Mouse (Mus musculus) ZHBTc4 (cell line): ENCODE measurements at regions not wholly inside any gene's neighbourhood (a gene's known extent, or its start where the extent isn't known, plus 50 kb on each side); places are given as distances from the start of the nearest gene placed in this dataset.
A peak's percentile ranks its signal among the peaks of the same experiment; 100 is the strongest.

Source experiments
- DNase-seq: peaks from one replicate; pipeline ENCODE4 v3.0.0-alpha.2; 2011; ENCODE audit warnings: low read depth, low spot score

DNA sequence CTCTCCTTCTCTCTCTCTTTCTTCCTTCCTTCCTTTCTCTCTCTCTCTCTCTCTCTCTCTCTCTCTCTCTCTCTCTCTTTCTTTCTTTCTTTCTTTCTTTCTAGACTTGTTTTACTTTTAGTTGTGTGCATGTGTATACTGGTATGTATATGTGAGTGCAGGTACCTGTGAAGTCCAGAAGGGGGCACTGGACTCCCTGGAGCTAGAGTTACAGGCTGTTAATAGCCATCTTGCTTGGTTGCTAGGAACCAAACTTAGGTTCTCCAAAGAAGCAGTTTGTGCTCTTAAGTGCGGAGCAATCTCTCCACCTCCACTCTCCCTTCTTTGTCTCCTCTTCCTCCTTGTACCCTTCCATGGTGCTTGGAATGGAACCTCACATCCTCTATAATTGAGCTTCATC, 77.2 kb downstream of the Gm10604 start:
- peak; percentile 58 for DNase-seq

DNA sequence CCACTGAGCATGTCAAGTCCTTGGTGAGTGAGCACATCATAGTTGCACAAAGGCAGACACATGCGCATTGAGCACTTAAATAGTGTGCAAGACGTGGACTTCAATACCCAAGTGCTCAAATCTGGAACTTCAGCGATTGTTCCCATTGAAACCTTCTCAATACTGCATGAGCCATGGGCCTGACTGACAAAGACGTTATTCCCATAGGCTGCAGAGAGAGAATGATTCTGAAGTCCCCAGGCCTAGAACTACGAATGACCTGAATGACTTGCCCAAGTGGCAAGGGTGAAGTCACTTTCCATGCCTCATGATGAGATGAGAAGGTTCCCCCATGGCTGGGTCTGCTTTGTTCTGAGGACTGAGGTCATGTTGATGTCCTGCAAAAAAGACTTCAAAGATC, 77.7 kb downstream of the Gm10604 start:
- no peak for DNase-seq

DNA sequence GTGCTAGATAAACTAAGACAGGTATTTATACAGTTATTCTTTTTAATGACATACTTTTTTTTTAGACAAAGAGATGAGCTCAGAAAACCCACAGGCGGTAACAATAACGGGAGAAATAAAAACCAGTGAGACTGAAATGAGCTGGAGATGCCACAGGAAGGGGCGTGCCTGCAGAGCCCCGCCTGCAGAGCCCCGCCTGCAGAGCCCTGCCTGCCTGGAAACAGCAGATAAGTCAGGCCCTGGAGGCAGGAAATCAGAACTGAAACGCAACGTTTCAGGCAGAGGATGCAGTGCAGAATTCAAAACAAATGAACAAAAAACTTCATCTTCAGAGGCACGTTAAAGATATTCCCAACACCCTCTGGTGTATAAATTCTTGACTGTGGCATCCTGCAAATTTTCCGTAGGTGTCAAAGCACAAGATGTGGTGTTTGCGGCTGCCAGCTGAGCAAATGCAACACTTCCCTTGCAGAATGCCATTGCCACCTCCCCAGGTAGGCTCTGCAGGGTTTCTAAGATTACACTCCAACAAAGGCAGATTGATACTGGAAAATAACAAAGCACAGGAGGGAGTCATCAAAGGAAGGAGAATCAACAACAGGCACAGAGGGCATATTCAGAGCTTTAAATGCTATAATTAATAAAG, 81.0 kb downstream of the Gm10604 start:
- peak; percentile 33 for DNase-seq

DNA sequence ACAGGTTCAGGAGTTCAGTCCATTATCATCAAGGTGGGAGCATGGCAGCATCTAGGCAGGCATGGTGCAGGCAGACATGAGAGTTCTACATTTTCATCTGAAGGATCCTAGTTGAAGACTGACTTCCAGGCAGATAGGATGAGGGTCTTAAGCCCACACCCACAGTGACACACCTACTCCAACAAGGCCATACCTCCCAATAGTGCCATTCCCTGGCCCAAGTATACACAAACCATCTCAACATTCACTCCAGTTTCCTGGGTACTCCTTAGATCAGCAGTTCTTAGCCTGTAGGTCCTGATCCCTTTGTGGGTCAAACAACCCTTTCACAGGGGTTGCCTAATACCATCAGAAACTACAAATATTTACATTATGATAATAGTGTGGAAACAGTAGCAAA, 83.8 kb downstream of the Gm10604 start:
- no peak for DNase-seq

DNA sequence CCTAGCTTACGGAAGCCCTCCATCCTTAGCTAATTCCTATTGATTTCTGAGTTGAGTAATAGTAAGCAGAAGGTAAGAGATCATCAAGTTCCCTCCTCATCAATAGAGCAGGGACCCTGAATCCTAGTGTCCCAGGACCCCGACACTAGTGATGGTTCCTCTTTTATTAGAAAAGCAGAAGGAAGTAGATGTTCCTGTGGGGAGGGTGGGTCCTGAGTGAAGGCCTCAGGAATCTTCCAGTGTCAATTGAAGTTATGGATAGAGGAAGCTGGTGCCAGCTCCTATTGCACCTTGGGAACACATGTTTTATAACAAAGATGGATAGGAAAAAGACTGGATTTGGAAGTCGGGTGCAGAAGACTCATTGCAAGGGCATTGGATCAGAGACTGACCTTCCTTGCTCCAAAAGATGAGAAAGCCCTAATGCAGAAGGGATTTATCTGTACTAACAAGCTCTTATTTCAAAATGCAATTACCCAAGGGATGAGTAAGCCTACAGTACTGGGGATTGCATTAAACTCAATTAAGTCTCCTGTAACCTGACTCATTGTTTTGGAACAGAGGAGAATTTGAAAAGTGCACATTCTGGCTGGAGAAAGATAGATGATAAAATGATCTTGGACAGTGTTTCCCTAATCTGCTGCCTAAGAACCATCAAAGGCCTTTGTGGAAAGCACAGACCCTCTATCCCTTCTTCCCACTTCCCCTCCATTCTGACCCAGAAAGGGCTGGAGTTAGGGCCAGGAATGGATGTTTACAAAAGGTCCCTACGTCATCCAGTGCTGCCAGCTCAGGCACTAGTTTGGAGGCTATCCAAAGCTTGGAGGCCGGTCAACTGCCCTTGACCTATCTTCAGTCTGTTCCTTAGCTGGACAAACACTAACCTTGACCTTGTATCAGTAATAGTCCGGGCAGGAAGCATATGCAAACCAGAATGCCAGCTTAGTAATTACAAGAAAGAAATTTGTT, 84.9 kb downstream of the Gm10604 start:
- no peak for DNase-seq

DNA sequence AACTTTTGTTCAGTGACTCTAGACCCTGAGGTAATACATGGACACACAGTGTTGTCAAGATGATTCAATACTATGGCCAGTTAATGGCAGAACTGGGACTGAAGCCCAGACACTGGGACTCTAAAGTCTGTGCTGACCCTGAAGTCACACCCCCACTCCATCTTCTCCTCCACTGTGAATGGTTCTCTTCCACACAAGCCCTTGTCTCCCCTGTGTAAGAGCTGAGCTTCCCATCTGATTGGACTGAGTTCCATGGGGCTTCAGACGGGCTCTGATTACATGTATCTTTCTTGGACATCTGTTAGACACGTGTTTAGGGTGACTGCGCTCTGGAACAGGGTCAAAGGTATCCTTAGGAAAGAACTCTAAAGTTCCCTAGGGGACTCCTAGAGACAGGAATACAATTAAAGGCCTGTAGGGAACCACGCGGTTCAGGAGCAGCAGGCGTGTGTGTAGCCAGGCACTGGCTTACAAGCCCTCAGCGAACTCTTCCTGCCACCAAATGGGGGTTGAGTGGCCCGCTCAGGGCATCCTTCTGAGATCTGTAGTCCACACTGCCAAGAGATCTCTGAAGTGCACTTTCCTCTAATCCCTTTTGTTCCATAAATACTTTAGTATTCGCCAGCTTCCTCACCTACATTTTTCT, 87.4 kb downstream of the Gm10604 start:
- no peak for DNase-seq

DNA sequence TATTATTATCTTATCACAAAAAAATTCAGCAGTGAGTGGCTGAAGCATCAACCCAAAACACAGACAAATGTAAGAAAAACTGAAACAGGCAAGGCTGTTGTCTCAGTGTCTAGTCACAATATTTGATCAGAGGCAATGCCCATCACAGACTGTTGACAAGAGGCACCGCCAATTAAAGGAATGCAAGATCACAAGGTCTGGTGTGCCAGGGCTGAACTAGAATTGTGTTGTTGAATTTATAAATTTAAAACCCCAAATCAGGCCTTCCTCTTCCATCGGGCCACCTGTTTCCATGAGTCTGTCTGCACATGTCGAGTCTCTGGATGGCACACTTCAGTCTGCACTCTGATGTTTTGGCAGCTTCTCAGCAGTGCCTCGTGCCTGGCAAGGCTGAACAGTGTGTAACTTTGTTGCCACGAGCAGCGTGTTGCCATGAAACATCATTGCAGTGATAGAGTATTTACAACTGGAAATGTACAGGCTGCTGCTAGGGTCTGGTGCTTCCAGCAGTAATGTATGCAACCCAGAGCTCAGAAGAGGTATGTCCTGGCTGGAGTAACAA, 91.9 kb downstream of the Gm10604 start:
- DNase-seq = no peak

DNA sequence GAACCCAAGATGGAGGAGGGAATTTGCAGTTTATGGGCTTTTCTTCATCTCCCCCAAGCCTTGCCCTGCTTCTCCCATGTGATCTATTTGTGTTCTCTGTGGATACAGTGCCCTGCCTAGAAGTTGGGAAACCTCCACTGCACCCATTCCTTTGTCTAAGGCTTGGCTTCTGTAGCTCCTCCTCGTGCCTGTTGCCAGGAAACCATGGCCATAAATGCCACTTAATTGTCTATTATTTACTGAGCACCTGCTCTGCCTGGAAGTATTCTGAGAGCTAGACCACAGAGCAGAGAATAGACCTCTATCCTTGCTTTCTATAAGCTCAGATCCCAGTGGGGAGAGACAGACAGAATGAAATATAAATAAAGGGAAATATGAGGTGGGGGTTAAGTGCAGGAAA, 93.7 kb downstream of the Gm10604 start:
- peak; percentile 23 for DNase-seq

DNA sequence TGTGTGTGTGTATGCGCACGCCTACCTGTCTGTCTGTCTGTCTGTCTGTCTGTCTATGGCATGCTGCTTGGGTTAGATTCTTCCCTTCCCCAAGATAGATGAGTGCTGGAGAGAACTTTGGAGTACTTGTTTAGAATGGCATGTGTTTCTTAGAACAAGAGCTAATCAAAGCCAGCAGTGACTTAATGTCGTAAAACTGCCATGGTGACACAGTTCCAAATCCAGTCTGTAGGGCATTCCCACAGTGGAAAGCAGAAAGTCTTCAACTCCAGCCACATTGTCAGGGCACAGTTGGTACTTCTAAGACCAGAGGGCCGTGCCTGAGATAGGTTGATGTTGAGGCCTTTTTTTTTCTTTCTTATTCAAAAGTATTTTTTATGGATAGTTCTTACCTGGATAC, 95.6 kb downstream of the Gm10604 start:
- no peak for DNase-seq

DNA sequence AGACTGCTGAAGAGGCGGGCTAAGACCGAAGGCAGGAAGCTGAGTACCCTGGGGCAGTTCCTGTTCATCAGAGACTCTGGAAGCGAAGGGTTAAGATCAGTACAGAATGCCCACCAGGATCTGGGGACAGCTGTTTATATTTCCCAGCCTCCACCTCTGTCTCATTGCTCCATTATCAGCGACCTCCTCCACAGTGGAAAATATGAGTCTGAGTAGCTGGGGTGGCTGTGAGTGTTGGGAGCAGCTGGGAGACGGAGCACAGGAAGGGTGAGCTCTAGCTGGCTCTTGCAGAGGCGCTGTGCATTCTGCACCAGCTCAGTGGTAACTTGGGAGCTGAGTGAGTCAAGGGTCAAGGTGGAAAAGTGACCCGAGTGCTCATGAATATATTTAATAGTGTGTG, 96.2 kb downstream of the Gm10604 start:
- DNase-seq = no peak

DNA sequence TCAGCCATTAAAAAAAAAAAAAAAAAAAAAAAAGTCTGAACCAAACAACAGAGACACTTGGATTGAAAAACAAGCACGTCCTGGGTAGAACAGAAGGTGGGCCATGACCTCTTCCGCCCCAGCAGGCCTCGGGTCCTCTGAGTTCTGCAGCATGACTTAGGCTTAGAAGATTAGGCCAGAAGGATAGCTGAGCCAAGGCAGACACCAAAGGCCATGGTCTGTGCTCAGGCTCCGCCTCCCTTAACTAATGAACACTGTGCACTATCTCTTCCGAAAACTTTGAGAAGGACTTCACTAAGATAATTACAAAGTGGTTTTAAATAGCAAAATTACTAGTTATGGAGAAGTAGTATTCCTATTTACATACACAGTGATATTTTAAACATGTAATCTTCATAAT, 97.8 kb downstream of the Gm10604 start:
- DNase-seq = no peak

DNA sequence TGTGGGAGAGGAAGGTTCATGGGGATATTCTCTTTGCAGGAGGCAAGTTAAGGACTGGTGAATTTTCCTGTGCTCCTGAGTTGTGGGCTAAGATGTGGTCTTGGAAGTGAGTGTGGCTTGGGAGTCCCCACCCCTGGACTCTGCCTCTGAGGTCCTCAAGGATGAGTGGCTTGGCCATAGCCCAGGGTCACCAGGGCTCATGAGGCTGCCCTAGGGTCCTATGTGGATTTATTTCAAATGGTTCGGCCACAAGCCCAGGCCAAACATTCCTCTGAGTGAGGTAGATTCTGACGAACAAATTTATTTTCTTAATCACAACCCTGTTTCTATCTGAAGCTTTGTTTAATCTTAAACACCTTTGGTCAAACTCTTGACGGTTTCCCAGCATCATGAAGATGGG, 98.4 kb downstream of the Gm10604 start:
- DNase-seq = no peak

DNA sequence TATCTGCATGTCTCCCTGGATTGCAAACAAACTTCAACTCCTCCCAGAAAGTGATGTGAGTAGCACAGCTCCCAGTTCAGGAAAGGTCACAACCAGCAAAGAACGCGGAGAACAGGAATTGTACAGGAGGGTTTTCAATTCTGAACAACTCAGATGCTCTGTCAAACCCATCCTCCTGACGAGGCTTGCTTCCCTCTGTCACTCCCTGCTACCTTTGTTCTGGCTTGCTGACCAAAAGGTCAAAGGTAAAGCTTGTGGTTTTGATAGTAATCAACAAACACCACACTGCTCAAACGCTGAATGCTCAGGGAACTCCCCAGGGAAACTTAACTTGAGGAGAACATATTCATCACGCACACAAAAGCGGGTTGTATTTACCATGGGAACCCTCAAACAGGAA, 102.4 kb downstream of the Gm10604 start:
- no peak for DNase-seq

DNA sequence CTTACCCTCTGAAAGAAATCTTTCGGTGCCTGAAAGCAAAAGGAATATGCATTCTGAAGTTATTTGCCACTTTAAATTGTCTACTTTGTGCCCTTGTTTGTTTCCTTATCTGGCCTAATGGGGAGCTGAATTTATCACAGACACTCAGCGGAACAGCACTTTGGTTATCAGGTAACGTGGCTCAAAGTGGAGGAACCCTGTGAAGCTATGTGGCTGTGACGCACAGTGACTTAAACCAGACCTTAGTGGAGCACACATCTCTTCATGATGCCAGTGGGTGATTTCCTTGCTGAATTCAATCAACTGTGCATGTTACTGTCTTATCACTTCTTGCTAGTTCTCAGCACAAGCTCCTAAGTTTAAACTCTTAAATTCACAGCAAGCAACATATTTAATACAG, 103.1 kb downstream of the Gm10604 start:
- DNase-seq = no peak

DNA sequence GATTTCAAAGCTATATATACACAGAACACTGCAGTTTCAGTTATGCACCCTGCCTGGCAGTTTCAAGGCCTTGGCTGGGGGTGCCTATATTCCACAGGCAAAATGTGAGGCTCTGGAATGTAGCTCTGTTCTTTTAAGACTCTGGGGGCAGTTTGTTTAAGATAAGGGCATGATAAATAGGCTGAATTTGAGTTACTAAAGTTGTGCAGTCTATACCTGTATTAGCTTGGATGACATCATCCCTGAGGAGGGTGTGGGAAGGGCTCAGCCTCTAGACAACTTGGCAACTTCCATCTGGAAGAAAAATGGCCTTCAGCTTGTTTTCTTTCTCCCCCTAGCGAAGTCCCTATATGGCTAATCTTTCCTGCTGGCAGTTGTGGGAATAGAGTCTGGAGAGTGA, 105.1 kb downstream of the Gm10604 start:
- DNase-seq = no peak

DNA sequence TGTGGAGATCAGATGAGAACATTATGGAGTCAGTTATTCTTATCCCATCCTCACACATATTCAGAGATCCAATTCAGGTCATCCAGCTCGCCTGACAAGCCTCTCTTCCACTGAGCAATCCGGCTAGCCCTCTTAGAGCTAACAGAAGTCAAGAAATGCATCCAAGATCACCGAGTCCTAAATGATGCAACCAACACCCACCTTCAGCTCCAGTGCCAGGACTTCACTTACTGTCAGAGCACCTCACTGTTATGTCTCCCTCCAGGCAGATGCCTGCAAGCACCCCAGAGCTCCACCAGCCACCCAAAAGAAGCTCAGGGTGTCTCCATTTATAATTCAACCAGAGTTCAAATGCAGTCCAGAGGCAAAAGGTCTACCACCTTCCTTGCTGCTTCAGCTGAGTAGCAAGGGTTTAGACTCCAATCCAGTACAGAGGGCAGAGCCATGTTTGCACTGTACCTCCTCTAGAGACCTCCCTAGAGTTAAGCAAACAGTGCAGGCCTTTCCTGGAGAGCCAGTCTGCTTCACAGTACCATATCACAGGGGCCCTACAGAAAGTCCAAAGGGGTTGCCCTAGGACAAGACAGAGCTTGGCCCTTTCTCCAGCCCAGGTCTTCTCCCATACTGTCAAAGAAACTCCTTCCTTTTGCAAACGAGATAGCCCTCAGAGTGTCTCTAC, 106.3 kb downstream of the Gm10604 start:
- DNase-seq = no peak

DNA sequence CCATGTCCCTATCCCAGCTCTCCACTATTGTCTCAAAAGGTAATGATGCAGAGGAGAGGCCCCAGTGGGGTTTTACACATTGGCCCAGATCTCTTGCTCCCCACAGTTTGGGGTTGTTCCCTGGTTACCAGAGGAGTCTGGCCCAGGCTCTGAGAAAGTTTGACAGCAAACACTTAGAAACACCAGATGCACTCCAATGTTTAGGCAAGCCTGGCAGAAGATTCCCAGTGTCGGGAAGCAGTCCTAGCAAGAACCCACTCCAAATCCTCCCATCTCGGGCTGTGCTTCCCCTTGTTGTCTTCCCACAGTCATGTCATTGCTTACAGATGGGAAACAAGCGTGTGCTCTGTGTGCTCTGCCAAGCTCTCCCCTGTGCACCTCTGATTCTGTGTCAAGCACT, 109.0 kb downstream of the Gm10604 start:
- DNase-seq = no peak

DNA sequence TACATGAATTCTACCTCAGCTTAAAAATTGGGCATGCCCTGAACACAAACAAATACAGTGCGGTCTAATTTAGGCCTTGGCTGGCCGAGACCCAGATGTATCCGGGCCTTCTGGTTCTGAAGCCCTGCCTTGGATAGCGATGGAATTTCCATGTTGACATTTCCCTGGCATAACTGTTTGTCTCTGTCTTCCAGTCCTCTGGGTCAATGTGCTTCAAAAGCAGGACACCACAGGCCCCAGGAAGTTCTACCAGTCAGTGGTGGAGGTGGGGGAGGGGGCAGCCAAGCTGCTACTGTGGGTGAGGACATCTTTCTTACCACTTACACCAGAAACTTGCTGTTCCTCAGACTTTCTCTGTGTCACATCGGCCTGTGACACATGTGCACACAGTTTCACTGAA, 111.3 kb downstream of the Gm10604 start:
- no peak for DNase-seq

DNA sequence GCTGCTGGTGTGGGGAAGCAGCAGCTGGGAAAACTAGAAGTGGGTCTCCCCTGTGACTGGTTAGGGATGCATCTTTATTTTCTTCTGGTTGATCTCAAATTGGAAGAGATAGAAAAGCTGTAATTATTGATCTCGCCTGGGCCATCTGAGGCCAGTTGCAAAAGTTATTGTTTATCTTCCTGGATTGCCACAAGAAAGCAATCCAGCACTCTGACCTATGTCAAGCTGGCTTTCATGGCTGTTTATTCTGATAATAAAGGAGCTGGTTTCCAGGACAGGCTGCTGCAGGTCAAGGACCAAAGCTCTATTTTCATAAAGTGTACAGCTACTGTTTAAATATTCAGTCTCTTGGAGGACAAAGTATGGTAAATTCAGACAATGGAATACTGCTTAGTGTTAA, 112.5 kb downstream of the Gm10604 start:
- DNase-seq = no peak
